Mouse (Mus musculus) cerebellum, adult 2 months (tissue): Measurements from ENCODE around the gene Spsb1.

ENCODE experiments used
- CTCF ChIP-seq: fragments of 200-500 bp; IDR thresholded peaks from 2 replicates; pipeline ENCODE4 v1.5.1; 2011; ENCODE audit warnings: low read depth, mild to moderate bottlenecking, control low read depth, low read length, moderate library complexity, borderline replicate concordance; ENCODE audit not compliant: insufficient read depth
- POLR2A ChIP-seq: fragments of 200-500 bp; IDR thresholded peaks from 2 replicates; pipeline ENCODE4 v1.6.1; 2011; ENCODE audit warnings: low read length, control low read depth, borderline replicate concordance; ENCODE audit not compliant: insufficient read depth

DNA sequence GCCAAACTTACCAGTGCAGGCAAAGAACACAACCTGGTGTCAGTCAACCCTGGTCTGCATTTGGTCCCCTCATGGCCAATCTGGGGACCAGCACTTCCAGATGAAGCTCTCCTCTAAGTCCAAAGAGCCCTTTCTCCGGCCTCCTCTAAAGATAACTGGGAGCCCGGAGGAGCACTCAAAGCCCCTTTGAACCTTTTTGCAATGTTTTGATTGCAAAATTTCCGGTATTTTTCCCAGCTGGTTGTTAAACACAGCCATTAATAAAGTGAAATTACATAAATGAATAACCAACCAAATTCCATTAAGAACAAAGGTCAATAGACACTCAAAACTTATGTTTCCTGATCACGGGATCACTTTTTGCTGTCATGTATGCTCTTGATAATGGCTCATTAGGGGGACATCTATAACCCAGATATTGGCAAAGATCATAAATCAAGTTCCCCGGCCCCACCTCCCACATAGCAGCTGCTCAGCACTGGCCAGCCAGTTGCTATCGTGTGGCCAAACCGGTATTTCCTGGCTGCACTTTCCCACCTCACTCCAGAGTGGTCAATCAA is 48.3 kb upstream of the Spsb1 start:
- TF ChIP-seq POLR2A (no peak), CTCF (no peak)
